Mouse (Mus musculus): Measurements from ENCODE around the gene Rab38.

The Rab38 gene

GRCm38 (mm10) chr7:88429786-88430691, at the start of gene Rab38:
Gene Rab38, plus strand, starts transcription at chr7:88430273.
- DNase-seq (ENCODE audit: low spot score): peak; percentile 7

DNA sequence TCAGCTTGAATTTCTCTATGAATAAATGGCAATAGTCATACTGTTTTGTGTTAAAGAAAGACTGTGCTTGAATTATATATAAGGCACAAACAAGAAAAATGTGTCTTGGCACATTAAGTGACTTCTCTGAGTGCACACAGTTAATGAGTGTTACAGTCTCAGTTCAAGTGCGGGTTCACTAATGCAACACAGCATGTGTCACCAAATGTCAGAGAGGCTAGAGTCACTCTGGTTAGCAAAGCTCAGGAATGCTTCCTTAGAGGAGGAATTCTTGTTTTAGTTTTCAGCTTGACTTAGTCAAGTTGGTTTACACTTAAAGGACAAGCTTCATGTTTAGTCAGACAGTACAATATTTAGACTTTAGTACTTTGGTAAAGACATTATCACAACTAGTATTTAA, 35.5 kb upstream of the Rab38 start:
- DNase-seq (ENCODE audit: low spot score): no peak

GRCm38 (mm10) chr7:88395745-88396144, 34.3 kb upstream of the Rab38 start:
- DNase-seq (ENCODE audit: low spot score): no peak

GRCm38 (mm10) chr7:88405311-88405710, 24.8 kb upstream of the Rab38 start:
- no peak for DNase-seq (ENCODE audit: low spot score)

DNA sequence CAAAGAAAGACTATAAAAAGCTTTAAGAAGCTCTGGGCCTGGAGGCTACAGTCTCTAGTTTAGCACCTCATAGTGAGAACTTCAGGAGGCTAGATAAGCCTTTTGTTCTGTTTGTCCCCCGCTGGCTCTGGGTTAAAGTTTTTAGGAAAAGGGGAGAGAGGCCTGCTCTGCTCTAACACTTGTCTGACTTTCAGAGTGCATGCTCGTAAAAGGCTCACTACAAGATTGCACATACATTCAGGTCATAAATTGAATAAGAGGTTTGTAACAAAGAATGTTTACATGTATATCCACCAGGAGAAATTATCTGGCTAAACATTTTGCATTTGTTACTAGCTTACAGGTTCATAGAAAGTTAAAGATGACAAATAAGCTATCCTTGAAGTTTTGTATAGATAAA, 23.6 kb upstream of the Rab38 start:
- no peak for DNase-seq (ENCODE audit: low spot score)

DNA sequence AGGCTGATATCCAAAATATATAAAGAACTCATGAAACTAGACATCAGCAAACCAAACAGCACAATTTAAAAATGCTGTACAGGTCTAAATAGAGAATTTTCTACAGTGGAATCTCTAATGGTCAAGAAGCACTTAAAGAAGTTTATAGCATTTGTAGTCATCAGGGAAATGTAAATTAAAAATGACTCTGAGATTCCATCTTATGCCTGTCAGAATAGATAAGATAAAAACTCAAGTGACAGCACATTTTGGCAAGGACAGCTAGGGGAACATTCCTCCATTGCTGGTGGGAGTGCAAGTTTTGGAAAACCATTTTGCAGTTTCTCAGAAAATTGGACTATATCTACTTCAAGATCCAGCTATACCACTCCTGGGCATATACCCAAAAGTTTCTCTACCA, 8.3 kb upstream of the Rab38 start:
- DNase-seq (ENCODE audit: low spot score): no peak

DNA sequence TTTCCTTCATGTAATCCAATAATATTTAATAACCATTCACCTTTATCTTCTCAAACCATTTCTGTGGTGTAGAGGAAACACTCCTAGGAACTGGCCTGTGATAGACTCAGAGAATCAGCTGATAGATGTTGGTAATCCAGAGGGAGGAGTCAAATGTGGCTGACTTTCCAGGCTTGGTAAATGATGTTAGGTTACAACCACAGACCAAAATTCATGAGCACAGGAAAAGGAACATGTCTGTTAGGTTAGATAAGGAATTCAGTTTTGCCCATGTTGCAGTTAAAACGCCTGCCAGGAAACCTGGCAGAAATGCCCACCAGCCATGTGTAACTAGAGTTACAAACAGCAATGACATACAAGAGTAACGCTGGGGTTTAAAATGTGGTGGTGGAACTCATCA, 6.2 kb upstream of the Rab38 start:
- DNase-seq (ENCODE audit: low spot score): no peak

GRCm38 (mm10) chr7:88425744-88426143, 4.3 kb upstream of the Rab38 start:
- DNase-seq (ENCODE audit: low spot score): no peak

GRCm38 (mm10) chr7:88427484-88427883, 2.6 kb upstream of the Rab38 start:
- DNase-seq (ENCODE audit: low spot score): no peak

DNA sequence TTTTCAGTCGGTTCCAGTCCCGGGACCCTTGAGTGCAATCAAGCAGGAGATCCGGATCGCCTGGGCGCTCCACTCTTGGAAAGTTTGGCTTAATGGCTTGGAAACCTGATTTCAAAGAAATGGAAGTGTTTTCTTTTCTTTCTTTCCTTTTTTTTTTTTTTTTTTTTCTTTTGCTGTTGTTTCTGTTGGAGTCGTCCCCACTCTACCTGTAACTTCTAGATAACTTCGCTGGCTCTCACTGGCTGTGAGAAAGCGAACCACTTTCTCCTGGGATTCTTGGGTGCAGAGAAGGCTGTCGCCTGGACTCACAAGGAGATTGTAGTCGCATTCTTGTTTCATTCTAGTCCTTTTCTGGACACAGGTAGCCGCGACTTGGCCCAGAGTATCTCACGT, 615 bp downstream of the Rab38 start:
- DNase-seq (ENCODE audit: low spot score): no peak

GRCm38 (mm10) chr7:88440301-88440700, 10.2 kb downstream of the Rab38 start:
- no peak for DNase-seq (ENCODE audit: low spot score)

GRCm38 (mm10) chr7:88442649-88443048, 12.6 kb downstream of the Rab38 start:
- no peak for DNase-seq (ENCODE audit: low spot score)

- no peak for DNase-seq (ENCODE audit: low spot score)
Measured at GRCm38 (mm10) chr7:88443435-88443834, 13.4 kb downstream of the Rab38 start.

DNA sequence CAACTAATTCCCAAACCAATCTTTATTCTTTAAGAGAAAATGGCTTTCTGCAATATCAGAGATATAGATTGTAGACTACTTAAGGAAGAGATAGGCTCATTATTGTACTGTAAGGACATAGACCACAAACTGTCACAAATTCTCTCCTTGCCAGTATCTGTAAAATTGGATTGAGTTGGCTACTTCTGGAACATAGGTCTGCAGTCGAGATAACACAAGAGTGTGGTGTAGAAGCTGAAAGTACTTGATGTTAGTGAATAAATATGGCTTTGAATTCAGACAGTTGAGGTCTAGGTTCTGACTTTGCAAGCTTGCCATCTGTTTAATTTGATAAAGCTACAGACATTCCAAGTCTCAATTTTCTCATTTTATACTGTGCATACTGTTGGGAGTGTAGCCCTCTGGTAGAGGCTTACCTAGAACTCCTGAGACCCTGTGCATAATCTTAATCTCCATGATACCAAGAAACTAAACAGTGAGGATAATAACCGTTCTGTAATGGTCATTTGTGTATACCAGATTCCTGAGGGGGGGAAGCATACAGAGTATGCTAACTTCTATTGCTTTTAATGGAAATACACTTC, 15.3 kb downstream of the Rab38 start:
- no peak for DNase-seq (ENCODE audit: low spot score)

DNA sequence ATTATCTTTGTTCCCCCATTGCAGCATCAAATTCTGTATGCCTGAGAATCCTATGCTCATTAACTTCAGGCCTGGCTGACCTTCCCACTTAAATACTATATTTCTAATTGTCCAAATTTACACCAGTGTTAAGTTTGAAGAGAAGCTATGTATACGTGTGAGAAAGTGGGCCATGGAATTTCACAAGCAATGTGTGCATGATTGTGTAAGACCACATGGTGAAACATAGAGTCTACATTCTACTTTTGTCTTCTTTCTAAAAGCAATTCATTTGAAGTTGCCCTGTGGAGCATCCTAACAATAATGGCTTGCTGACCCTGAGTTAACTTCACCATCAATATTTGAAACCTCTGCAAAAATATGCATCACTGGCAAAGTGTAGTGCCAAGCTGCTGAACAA, 23.2 kb downstream of the Rab38 start:
- no peak for DNase-seq (ENCODE audit: low spot score)

DNA sequence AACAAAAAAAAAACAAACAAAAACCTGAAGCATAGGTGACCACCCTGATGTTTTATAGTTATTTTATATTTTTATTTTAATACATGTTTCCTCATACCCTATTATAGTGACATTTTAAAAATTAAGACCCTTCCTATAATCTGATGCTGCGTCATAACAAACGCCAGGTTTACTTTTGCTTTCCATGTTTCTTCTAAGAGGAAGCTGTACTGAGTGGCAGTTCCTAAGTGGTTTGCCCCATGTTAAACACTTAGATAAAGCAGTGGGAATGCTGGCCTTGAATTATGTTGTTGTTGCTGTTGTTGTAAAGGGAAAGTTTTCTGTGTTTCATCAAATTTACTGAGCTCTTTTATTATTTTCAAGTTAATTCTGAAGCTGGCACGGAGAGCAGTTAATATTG, 27.8 kb downstream of the Rab38 start:
- no peak for DNase-seq (ENCODE audit: low spot score)

GRCm38 (mm10) chr7:88467754-88468153, 37.7 kb downstream of the Rab38 start:
- DNase-seq (ENCODE audit: low spot score): no peak

GRCm38 (mm10) chr7:88482110-88482619, 52.1 kb downstream of the Rab38 start:
- DNase-seq (ENCODE audit: low spot score): no peak

GRCm38 (mm10) chr7:88482628-88483027, 52.6 kb downstream of the Rab38 start:
- no peak for DNase-seq (ENCODE audit: low spot score)

GRCm38 (mm10) chr7:88491020-88491419, 60.9 kb downstream of the Rab38 start:
- DNase-seq (ENCODE audit: low spot score): no peak

DNA sequence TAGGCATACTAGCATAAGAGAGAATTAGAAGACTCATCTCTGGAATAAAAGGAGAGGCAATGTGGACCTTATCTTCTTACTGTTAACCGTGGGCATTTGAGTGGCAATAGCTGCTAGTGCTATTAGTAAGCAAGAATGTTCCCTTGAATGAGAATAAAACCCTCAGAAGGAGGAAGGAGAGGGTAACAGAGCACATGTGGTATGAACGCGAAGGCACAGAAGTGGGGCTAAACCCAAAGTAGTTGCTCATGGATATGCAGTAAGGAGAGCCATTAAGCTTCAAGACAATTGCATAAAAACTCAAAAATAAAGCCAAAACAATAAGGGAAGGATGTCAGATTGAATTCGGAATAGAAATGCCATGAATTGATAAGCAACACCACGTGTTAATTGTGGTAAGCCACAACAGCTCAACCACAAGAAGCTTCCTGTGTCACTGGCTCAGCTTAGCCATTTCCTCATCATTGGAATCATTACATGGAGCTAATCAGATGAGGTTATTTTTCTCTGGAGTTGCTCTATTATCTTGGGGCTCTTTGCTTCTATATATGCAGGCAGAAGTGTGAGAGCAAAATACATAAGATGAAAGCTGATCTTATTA, 72.2 kb downstream of the Rab38 start:
- no peak for DNase-seq (ENCODE audit: low spot score)

DNA sequence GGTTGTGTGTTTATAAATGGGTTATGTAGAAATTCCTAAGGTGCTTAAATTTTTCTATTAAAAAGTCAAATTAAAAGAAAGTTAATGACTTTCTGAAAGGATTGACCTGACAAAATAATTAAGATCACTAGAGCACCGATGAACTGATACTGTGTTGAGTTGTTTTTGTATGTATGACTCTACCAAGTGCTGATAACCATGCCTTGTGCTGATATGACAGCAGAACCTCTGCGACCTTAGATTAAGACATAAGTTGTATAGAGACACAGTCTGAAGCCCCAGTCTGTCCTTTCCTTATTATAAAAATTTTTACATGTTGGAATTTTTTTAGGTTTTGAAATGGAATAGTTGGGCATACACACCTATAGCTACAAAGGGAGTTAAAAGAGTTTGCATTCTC, 79.7 kb downstream of the Rab38 start:
- no peak for DNase-seq (ENCODE audit: low spot score)

GRCm38 (mm10) chr7:88522481-88522880, 92.4 kb downstream of the Rab38 start:
- DNase-seq (ENCODE audit: low spot score): no peak

All from layer of hippocampus, adult 9-10 months (tissue).